Mouse (Mus musculus): ENCODE results near the gene Adck2.
A peak's percentile ranks its signal among the peaks of the same experiment; 100 is the strongest.

Adck2 gene

GRCm38 (mm10) chr6:39573791-39574554, at the start of gene Adck2:
Gene Adck2 (plus strand): TSS chr6:39573873.
- peak; percentile 90 for DNase-seq (ENCODE audit: inconsistent ontology term)

DNA sequence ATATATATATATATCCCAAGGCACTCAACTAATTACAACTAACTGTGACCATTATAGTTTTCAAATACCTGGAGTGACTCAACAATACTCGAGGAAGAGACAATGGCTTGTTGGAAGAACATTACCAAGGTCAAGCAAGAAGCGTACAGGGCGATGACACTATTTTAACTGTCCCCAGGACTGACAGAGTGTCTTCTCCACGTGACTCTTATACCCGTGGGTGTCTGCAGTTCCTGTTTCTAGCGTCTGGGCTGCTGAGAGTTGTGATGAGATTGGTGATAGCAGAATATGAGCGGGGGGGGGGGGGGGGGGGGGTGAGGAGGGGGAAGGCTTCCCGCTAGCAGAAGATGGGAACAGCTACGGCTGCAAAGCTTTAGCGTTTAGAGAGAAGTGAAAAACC, 46.9 kb upstream of the Adck2 start:
- DNase-seq (ENCODE audit: inconsistent ontology term): no peak

DNA sequence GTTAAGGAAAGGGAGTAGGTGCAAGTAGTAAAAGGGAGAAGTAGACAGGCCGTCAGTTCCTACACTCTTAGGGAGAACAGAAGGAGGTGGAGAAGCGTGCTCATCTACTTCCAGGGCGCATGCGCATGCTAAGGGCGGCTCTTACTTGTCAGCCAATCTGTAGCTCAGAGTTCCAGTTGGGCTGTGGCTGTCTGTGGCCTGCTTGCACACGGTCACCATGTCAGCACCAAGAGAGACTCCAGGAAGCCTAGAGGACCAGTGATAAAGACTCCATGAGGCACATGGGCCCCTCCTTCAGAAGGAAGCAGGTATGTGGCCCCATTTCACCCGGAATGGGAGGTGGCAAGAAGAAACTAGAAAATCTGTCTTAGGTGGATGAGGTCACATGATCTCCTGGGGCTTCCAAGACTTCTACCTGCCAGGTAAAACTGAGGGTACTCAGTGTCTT, 46.3 kb upstream of the Adck2 start:
- no peak for DNase-seq (ENCODE audit: inconsistent ontology term)

- DNase-seq (ENCODE audit: inconsistent ontology term): no peak
Observed at GRCm38 (mm10) chr6:39527811-39528210, 45.9 kb upstream of the Adck2 start.

- DNase-seq (ENCODE audit: inconsistent ontology term): peak; percentile 96
Observed at GRCm38 (mm10) chr6:39528671-39529535, 44.8 kb upstream of the Adck2 start.

DNA sequence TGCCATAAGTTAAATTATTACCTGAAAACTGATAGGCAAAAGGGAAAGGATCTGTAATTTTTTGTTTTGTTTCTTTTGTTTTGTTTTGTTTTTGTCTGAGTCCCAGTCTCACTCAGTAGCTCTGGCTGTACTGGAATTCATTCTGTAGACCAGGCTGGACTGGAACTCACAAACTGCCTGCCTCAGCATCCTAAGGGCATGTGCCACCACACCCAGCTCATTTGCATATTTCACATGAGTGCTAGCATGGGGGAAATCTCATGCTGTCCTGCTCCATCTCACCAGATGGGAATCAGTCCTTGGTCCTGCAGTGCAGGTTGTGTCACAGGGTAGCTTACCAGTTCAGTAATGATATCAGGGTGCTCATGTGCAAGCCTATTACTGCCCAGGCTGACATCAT, 38.7 kb upstream of the Adck2 start:
- no peak for DNase-seq (ENCODE audit: inconsistent ontology term)

GRCm38 (mm10) chr6:39536621-39537020, 37.1 kb upstream of the Adck2 start:
- DNase-seq (ENCODE audit: inconsistent ontology term): no peak

DNA sequence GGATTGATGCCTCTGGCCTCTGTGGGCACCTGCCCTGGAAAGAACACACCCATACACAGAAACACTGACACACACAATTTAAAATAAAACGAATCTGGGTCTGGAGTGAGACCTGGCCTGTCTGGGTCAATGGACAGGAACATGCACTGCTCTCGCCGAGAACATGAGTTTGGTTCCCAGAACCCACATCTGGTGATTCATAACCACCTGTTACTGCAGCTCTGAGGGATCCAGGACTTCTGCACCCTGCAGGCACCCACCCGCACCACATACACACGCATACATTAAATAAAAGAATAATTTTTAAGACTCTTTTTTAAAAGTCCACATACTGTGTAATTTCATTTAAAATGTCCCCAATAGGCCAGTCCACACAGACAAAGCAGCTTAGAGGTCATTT, 36.4 kb upstream of the Adck2 start:
- DNase-seq (ENCODE audit: inconsistent ontology term): no peak

GRCm38 (mm10) chr6:39538227-39538626, 35.4 kb upstream of the Adck2 start:
- DNase-seq (ENCODE audit: inconsistent ontology term): no peak

GRCm38 (mm10) chr6:39539679-39540155, 34.0 kb upstream of the Adck2 start:
- peak; percentile 67 for DNase-seq (ENCODE audit: inconsistent ontology term)

DNA sequence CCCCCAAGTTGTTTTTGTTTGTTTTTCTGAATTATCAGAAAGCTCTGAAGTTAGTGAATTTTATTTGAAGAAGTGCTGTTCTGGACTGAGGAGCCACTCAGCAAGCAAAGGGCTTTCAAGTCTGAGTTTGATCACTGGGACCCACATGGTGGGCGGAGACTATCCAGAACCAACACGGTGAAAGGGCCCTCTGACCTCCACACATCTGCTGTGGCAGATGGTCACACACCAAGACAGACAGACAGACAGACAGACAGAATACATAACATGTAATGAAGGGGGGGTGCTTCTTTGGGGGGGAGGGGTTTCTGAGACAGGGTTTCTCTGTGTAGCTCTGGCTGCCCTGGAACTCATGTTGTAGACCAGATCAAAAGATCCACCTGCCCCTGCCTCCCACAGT, 33.1 kb upstream of the Adck2 start:
- DNase-seq (ENCODE audit: inconsistent ontology term): no peak

- peak; percentile 96 for DNase-seq (ENCODE audit: inconsistent ontology term)
Observed at GRCm38 (mm10) chr6:39542631-39543597, 30.8 kb upstream of the Adck2 start.

DNA sequence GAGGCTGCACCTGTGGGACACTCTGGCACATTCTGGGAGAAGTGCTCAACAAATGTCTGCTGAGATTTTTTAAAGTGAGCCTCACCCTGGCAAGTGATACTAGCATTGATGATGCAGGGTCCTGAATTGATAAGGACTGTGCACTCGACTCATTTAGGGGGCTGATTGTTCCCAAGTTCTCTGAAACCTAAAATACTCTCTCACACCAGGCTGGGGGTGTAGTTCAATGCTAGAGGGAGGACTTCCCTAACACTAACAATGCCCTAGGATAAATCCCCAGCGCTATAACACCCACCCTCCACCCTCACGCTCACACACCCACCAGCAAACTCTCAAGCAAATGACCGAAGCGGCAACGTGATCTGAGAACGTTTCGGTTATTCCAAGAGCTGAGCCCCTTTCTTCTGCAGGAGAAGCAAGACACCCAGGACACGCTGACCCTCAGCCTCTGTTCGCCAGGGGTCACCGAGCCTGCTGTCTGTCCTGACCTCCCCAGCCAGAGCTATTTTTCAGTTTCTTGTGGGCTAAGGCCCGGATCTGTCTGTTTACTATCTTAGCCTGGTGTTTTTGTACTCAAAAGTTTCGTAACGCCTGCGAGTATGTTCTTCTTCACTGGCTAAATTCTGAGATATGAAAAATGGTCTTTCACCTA, 29.8 kb upstream of the Adck2 start:
- no peak for DNase-seq (ENCODE audit: inconsistent ontology term)

- no peak for DNase-seq (ENCODE audit: inconsistent ontology term)
Observed at GRCm38 (mm10) chr6:39545474-39545873, 28.2 kb upstream of the Adck2 start.

DNA sequence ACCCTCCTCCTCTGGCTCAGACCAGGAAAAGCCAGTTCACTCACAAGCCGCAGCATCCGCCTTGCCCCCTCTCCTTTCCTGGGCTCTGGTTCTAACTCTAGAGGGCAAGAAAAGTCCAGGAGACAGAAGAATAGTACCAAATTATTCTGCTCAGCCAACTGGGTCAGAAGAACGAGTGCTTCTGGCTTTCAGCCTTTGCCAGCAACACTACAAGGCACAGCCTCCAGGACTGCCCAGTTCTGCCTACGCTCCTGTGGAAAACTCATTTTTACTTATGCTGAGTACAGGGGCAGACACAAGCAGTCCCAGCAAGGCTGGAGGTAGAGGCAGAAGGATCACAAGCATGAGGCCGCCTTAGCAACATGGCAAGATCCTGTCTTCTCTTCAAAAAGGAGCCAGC, 25.6 kb upstream of the Adck2 start:
- peak; percentile 48 for DNase-seq (ENCODE audit: inconsistent ontology term)

DNA sequence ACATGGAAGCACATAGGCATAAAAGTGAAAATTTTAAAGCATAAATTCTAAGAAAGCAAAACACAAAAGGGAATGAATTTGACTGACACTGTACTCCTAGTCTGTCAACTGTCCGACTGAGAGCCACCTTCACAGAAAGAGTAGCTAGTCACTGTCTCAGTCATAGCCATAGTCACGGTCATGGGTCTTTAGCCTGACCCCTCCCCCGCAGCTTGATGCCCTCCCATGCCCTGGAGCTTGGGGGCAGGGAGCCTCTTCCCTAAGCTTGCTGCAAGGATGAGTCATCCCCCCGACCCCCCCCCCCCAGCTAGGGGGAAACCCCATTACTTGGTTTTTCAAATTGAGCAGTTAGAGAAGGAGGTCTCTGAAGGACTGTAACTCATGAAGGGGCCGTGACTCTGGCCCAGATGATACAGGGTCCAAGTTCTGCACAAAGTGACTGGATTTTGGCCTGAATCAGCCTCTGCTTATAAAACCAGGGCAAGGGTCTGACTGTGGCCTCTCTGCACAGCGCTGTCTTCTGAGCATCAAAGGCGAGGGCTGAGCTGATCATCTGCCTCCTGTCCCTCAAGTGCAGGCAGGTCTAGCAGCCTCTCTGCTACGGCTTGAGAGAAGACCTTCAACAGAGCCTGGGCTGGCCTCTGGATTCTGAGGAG, 21.6 kb upstream of the Adck2 start:
- DNase-seq (ENCODE audit: inconsistent ontology term): peak; percentile 93

DNA sequence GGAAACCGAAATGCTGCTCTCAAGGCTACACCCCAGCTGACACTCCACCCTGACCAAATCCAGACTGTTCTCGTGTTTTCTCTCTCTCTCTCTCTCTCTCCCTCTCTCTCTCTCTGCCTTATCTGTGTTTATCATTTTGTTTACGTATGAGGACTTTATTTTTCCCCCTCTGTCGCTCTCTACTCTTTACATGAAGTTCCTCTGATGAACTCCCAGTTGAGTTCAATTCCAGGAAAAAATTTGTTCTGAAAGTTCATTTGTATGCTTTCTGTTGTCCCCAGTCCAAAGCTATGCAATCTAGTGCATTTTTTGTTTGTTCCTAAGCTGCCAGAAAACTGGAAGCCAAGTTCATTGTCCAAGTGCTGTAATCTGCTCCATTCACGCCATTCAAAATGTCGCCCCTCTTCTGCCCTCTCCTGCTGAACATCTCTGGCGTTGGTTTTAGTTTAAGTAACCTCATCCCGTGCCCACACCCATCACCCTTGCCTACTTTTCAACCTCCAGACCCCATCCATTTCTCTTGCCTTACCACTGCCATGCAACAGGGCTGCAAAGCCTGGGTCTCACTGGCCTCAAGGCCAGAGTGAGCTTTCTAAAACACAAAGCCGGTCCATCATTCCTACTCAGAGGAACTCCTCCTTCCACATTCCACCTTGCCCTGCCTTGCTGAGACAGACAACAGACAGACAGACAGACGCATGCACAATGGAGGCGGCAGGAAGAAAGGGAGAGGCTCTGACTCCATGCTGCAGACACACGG, 18.6 kb upstream of the Adck2 start:
- DNase-seq (ENCODE audit: inconsistent ontology term): peak; percentile 50

DNA sequence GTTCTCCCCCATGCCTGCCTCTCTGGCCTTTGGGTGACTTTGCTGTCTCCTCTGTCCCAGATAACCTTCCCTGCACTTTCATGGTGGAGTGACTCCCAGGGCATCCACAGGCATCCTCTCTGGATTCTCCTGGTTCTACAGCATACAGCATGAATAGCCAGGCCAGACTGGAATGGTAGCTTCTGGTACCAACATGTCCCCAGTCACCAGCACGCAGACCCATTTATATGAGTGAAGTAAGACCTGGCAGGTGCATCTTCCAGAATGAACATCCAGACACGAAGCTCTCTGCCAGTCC, 18.1 kb upstream of the Adck2 start:
- DNase-seq (ENCODE audit: inconsistent ontology term): peak; percentile 50

DNA sequence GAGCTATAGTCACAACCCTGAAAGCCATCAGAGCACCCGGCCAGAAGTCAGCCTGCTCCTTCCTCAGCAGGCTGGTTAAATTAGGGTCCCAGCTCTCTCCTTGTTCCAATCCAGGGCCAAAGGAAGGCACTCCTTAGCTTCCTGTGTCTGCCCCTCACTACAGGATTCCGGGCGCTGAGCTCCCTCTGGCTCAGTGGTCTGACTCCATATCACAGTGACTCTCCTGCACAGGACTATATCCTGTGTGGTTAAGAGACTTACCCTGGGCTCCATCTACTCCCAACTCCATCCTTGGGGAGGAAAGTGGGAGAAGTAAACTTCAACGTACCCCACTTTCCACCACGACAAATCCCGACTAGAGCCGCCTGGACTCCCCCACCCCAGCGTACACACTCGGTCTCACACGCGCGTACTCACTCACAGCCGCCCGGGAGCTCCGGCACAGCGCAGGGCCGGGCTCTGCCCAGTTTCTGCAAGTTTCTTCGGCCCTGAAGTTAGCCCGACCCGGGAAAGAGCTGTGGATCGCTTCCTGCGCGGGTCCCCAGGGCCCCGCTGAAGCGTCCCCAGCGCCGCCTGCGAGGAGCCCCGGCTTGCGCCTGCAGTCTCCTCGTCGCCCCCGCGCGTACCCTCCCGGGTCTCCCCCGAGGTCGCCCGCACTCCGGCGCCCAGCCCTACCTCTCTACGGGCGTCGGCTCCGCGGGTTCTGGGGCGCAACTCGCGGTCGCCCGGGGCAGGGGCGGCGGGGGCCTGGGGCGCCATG, 16.6 kb upstream of the Adck2 start:
- peak; percentile 62 for DNase-seq (ENCODE audit: inconsistent ontology term)

Measured in Muller cell, postnatal 12 days (primary cell).